Mouse (Mus musculus) thymus, adult 2 months (tissue): ENCODE data around the gene Plgrkt. TPM values are rescaled to one million over a fixed set of nuclear protein-coding genes. Genes with fewer than 3 reads are reported as not detected.
A peak's percentile ranks its signal among the peaks of the same experiment; 100 is the strongest.

Experiments
- DNase-seq: peaks from one replicate; pipeline ENCODE4 v3.0.0; 2021
- H3K27ac ChIP-seq: fragments of 200-500 bp; 2 replicates; pipeline ENCODE4 v1.5.1; 2012; ENCODE audit warnings: low read length, control low read depth; ENCODE audit not compliant: control insufficient read depth, insufficient read depth
- H3K27me3 ChIP-seq: fragments of 200-500 bp; 2 replicates; pipeline ENCODE4 v1.6.1; 2012; ENCODE audit warnings: mild to moderate bottlenecking, low read length, moderate library complexity, mixed read lengths; ENCODE audit not compliant: control insufficient read depth, insufficient read depth
- H3K36me3 ChIP-seq: fragments of 200-500 bp; 2 replicates; pipeline ENCODE4 v1.6.1; 2012; ENCODE audit warnings: mild to moderate bottlenecking, low read length, moderate library complexity; ENCODE audit not compliant: control insufficient read depth, insufficient read depth
- H3K4me1 ChIP-seq: fragments of 200-500 bp; replicated peaks from 2 replicates; pipeline ENCODE4 v1.6.1; 2012; ENCODE audit warnings: low read length; ENCODE audit not compliant: control insufficient read depth, insufficient read depth
- H3K4me3 ChIP-seq: fragments of 200-500 bp; 2 replicates; pipeline ENCODE4 v1.5.1; 2012; ENCODE audit warnings: mild to moderate bottlenecking, low read length, control low read depth, moderate library complexity; ENCODE audit not compliant: control insufficient read depth, insufficient read depth
- CTCF ChIP-seq: fragments of 200-500 bp; IDR thresholded peaks from 2 replicates; pipeline ENCODE4 v1.5.1; 2012; ENCODE audit warnings: mild to moderate bottlenecking, control low read depth, low read length, moderate library complexity, borderline replicate concordance; ENCODE audit not compliant: control insufficient read depth, poor library complexity, insufficient read depth; ENCODE audit errors: extremely low read depth
- POLR2A ChIP-seq: fragments of 200-500 bp; IDR thresholded peaks from 2 replicates; pipeline ENCODE4 v1.6.1; 2012; ENCODE audit warnings: mild to moderate bottlenecking, low read length, control low read depth, moderate library complexity; ENCODE audit not compliant: control insufficient read depth, poor library complexity, insufficient read depth; ENCODE audit errors: extremely low read depth
- whole genome bisulfite sequencing: fragments of 180-500 bp; shearing (Covaris S2); methylation state at CpG from one replicate; pipeline ENCODE4 v1.1.7; 2018; 5-methylcytosine and 5-hydroxymethylcytosine counted together
- polyA plus RNA-seq: library from polyadenylated mRNA; depleted of rRNA; stranded (reverse); fragments of >200 nt; gene quantifications from 2 replicates; pipeline ENCODE4 v1.2.3, GENCODE M21; 2012

Plgrkt gene
- polyA plus RNA-seq, 1 experiment, result 144 TPM

GRCm38 (mm10) chr19:29362173-29362930, 4.8 kb downstream of the Plgrkt start:
- WGBS, result 53% methylated on average over 13 of the region's 13 CpGs
- TF ChIP-seq POLR2A, result no peak
- H3K27ac ChIP-seq, result no peak overlapping the region

GRCm38 (mm10) chr19:29361468-29362130, 5.6 kb downstream of the Plgrkt start:
- peak; percentile 67 for TF ChIP-seq CTCF
- peak; percentile 76 for TF ChIP-seq POLR2A
- WGBS, result 4% methylated on average over 33 of the region's 33 CpGs
- peaks cover 16% of the 10 kb centered on the region for H3K4me1 ChIP-seq
- peaks cover under 1% of the 10 kb centered on the region; the same call in 1 of the 2 replicates for H3K36me3 ChIP-seq
- DNase-seq, result peak; percentile 89
- peak overlapping the region; percentile 59 for H3K4me3 ChIP-seq
- no peaks in the 10 kb centered on the region for H3K27me3 ChIP-seq
- no peak overlapping the region for H3K27ac ChIP-seq

More at GRCm38 (mm10) chr19:29362173-29362930, 4.8 kb downstream of the Plgrkt start:
- no peak for DNase-seq
- H3K4me1 ChIP-seq, result peaks cover 17% of the 10 kb centered on the region
- H3K27me3 ChIP-seq, result no peaks in the 10 kb centered on the region
- no peaks in the 10 kb centered on the region; the same call in 1 of the 2 replicates for H3K36me3 ChIP-seq
- H3K4me3 ChIP-seq, result peak overlapping the region; percentile 59

DNA sequence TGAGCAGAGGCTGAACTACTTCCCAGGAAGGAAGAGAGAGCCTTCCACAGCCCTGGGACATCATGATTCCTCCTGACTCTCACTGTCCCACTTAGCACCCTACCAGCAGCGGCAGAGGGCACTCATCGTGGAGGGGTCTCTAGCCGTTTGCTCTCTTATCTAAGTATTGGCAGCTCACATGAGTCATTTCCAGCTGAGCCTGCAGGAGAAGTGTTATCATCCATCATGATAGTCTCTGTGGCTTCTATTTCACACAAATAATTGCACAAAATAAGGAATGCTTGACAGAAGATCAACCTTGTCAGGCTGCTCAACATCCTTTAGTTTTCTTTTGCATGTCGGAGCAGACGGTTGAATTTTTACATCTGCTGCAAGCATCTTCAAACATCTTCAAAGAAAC, 6.9 kb downstream of the Plgrkt start:
- WGBS, result 95% methylated on average over 5 of the region's 5 CpGs
- no peak overlapping the region for H3K4me3 ChIP-seq
- TF ChIP-seq POLR2A (no peak), CTCF (no peak)

GRCm38 (mm10) chr19:29356281-29356680, 10.9 kb downstream of the Plgrkt start:
- no peak overlapping the region for H3K27ac ChIP-seq
- WGBS, result 94% methylated on average over 11 of the region's 11 CpGs
- peaks cover 4% of the 10 kb centered on the region; the same call in 1 of the 2 replicates for H3K36me3 ChIP-seq
- TF ChIP-seq POLR2A, result no peak
- TF ChIP-seq CTCF, result no peak
- H3K4me1 ChIP-seq, result peaks cover 5% of the 10 kb centered on the region; the same call in 1 of the 2 replicates
- H3K4me3 ChIP-seq, result no peak overlapping the region
- DNase-seq, result no peak
- H3K27me3 ChIP-seq, result no peaks in the 10 kb centered on the region

More for the DNA sequence above, 6.9 kb downstream of the Plgrkt start:
- Histone ChIP-seq H3K27ac (no peak overlapping the region), H3K27me3 (no peaks in the 10 kb centered on the region), H3K4me1 (peaks cover 13% of the 10 kb centered on the region), H3K36me3 (peaks cover 4% of the 10 kb centered on the region; the same call in 1 of the 2 replicates)
- no peak for DNase-seq

DNA sequence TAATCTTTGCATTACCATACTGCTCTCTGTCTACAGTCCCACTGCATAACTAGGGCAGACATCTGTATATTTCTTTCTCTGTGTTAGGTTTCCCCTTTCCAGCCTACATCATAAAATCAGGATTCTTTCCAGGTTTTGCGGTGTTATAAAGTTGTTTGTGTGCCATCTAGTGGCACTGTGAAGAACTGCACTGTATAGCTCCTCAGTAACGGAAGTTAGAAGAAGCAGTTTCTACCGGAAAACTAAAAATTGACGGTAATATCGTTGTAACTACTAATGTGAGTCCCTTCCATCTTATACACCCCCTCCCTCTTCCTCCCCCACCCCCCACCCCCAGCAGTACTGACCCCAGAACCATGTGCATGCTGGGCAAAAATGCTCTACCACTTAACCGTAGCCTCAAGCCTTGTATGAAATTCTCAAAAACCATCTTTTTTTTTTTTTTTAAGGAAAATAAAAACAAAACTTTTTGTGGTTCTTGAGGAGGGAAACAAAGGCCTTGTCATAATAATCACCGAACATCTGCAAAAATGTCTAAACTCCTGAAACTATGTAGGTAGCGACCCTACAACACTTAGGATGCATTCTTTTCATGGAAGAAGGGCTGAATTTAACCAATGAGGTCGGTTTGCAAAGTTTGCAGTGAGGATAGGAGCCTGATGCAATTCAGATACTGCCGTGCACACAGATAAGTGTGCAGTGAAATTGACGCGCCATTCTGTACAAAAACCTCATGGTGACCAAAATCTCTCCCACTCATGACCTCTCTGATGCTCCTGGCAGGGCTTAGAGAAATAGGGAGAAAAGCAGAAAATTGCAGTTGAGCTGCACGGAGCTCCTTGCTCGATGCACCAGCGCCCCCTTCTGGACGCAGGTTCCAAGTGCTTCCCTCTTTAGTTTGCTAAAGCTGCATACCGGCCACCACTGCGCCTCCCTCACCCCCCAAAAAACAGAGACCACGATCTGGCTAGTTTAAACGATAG, 12.0 kb downstream of the Plgrkt start:
- peak; percentile 91 for DNase-seq
- no peaks in the 10 kb centered on the region for H3K27me3 ChIP-seq
- H3K4me3 ChIP-seq, result peak overlapping the region; percentile 28
- 5% methylated on average over 20 of the region's 20 CpGs for WGBS
- H3K36me3 ChIP-seq, result peaks cover 9% of the 10 kb centered on the region; the same call in 1 of the 2 replicates
- H3K27ac ChIP-seq, result peak overlapping the region; percentile 49; the same call in 1 of the 2 replicates
- TF ChIP-seq CTCF, result peak; percentile 95
- TF ChIP-seq POLR2A, result no peak
- no peaks in the 10 kb centered on the region for H3K4me1 ChIP-seq

DNA sequence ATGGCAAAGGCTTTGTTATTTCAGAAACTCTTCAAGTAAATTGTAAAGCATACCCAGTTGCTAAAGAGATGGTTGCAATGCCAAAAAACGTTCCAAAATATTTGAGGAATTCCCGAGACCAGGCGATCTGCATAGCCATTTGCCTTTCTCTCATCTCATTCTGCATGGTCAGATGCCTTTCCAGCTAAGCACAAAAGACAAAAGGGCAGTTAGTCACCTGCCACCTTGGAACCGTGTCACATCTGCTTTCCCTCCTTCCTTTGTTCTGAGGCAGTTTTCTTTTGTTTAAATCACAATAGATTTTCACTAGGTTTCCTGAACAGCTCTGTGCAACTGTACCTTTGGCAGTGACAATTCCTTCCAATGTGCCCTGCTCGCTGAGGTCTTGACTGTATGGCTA, 16.2 kb downstream of the Plgrkt start:
- no peak overlapping the region for H3K27ac ChIP-seq
- peaks cover 10% of the 10 kb centered on the region; the same call in 1 of the 2 replicates for H3K36me3 ChIP-seq
- no peak for TF ChIP-seq POLR2A
- no peak for TF ChIP-seq CTCF
- H3K4me3 ChIP-seq, result no peak overlapping the region
- 93% methylated on average over 5 of the region's 5 CpGs for WGBS
- H3K4me1 ChIP-seq, result no peaks in the 10 kb centered on the region
- no peak for DNase-seq
- H3K27me3 ChIP-seq, result no peaks in the 10 kb centered on the region
